Mouse (Mus musculus) limb, embryonic 14.5 days (tissue): ENCODE measurements around the gene Rnps1. TPM values are rescaled to one million over a fixed set of nuclear protein-coding genes. Genes with fewer than 3 reads are reported as not detected.

ENCODE experiments used
- ATAC-seq: fragments of 200-750 bp; cut with Nextera tagmentation; 2 replicates; pipeline ENCODE4 v1.8.0; 2017; ENCODE audit warnings: low read depth, moderate number of reproducible peaks, moderate TSS enrichment; ENCODE audit not compliant: low FRiP score
- DNase-seq: peaks from one replicate; pipeline ENCODE4 v3.0.0-alpha.2; 2015; ENCODE audit warnings: low spot score
- H3K27ac ChIP-seq: fragments of 300-500 bp; sonication (generic); replicated peaks from 2 replicates; pipeline ENCODE4 v1.5.1; 2014; ENCODE audit warnings: low read depth, mild to moderate bottlenecking, low read length, moderate library complexity, mixed read lengths
- H3K27me3 ChIP-seq: fragments of 300-500 bp; sonication (generic); 2 replicates; pipeline ENCODE4 v1.6.1; 2014; ENCODE audit warnings: low read length, mixed read lengths; ENCODE audit not compliant: control insufficient read depth, insufficient read depth
- H3K36me3 ChIP-seq: fragments of 300-500 bp; sonication (generic); 2 replicates; pipeline ENCODE4 v1.6.1; 2014; ENCODE audit warnings: mild to moderate bottlenecking, low read length, moderate library complexity, mixed read lengths; ENCODE audit not compliant: control insufficient read depth, insufficient read depth
- H3K4me1 ChIP-seq: fragments of 300-500 bp; sonication (generic); 2 replicates; pipeline ENCODE4 v1.6.1; 2014; ENCODE audit warnings: antibody characterized with exemption, low read length, mixed read lengths; ENCODE audit not compliant: control insufficient read depth, insufficient read depth
- H3K4me2 ChIP-seq: fragments of 300-500 bp; sonication (generic); replicated peaks from 2 replicates; pipeline ENCODE4 v1.6.1; 2014; ENCODE audit warnings: low read depth, mild to moderate bottlenecking, low read length, moderate library complexity; ENCODE audit not compliant: severe bottlenecking
- H3K4me3 ChIP-seq: fragments of 300-500 bp; sonication (generic); replicated peaks from 2 replicates; pipeline ENCODE4 v1.5.1; 2014; ENCODE audit warnings: low read length
- H3K9ac ChIP-seq: fragments of 300-500 bp; sonication (generic); 2 replicates; pipeline ENCODE4 v1.6.1; 2014; ENCODE audit warnings: mild to moderate bottlenecking, low read depth, low read length, moderate library complexity; ENCODE audit not compliant: severe bottlenecking
- H3K9me3 ChIP-seq: fragments of 300-500 bp; sonication (generic); 2 replicates; pipeline ENCODE4 v1.6.1; 2016; ENCODE audit warnings: low read length; ENCODE audit not compliant: control insufficient read depth
- POLR2A ChIP-seq: fragments of 200-500 bp; IDR thresholded peaks from 2 replicates; pipeline ENCODE4 v1.8.0; 2012; ENCODE audit warnings: inconsistent platforms, mild to moderate bottlenecking, moderate library complexity, borderline replicate concordance; ENCODE audit not compliant: insufficient read depth, insufficient read length; ENCODE audit errors: extremely low read depth
- WGBS: fragments of 180-500 bp; shearing (Covaris S2); extraction: QIAGEN DNeasy Blood & Tissue Kit; methylation state at CpG from one replicate; pipeline ENCODE4 v1.1.7; 2014; 5-methylcytosine and 5-hydroxymethylcytosine counted together
- polyA plus RNA-seq, 2 experiments: library from polyadenylated mRNA; depleted of rRNA in 1 of 2; stranded (reverse) in 1 of 2; unstranded in 1 of 2; fragments of >200 nt; fragmentation: Nextera tagmentation in 1 of 2; extraction: Ambion mirVana in 1 of 2; gene quantifications; 2 replicates each; pipeline versions ENCODE4 v1.2.1 to v1.2.3; 2012 to 2014

Gene Rnps1
- polyA plus RNA-seq (2012; rRNA removed) (333 and 363 TPM in 2 replicates), polyA plus RNA-seq (2014; fragmentation: Nextera tagmentation; extraction: Ambion mirVana) (236 and 254 TPM in 2 replicates)

DNA sequence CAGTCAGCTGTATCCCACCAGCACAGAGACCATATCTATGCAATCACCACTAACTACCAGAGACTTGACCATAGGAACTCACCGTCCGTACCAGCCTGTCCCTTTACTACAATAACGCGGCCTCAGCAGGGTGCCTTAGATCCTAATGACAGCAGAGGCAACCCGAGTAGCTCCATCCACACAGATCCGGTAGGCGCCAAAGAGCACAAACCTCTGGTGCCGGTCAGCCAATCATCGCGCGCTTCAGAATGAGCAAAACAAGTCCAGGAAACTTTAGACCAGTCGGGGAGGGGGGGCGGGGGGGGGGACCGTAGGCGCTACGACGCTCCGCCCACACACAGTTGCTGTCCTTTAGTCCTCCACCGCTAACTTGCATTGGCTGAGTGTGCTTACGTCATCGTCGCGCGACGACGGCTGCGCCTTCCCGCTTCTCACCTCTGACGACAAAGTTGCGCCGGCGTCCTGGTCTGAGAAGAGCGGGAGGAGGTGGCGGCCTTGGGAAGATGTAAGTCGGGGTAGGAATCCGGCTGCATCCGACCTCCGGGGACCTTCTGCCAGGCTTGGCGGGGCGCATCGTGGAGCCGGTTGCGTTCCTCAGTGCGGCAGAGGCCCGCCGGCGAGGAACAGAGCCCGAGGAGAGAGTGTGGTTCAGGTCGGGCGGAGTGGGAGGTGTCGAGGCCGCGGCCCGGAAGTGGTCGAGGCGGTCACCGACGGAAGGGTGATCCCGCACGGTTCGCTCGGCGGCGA, at the start of gene Rnps1:
TSS of gene Rnps1 (plus strand) at position 336 of the 747 bp plus-strand sequence.
- no peaks in the 10 kb centered on the region for H3K9me3 ChIP-seq
- peaks cover 11% of the 10 kb centered on the region for H3K4me1 ChIP-seq
- H3K27ac ChIP-seq = peak within 1 kb of the TSS; percentile 90
- H3K27me3 ChIP-seq = no peaks in the 10 kb centered on the region
- H3K9ac ChIP-seq = peak within 1 kb of the TSS; percentile 93
- DNase-seq = peak; percentile 100
- peak; percentile 96 for ATAC-seq
- peak; percentile 84; the same call in 1 of the 2 replicates for TF ChIP-seq POLR2A
- H3K36me3 ChIP-seq = peaks cover 51% of the 10 kb centered on the region
- H3K4me2 ChIP-seq = peak within 1 kb of the TSS; percentile 86
- WGBS = under 1% methylated on average over 63 of the region's 64 CpGs
- peak within 1 kb of the TSS; percentile 93 for H3K4me3 ChIP-seq

DNA sequence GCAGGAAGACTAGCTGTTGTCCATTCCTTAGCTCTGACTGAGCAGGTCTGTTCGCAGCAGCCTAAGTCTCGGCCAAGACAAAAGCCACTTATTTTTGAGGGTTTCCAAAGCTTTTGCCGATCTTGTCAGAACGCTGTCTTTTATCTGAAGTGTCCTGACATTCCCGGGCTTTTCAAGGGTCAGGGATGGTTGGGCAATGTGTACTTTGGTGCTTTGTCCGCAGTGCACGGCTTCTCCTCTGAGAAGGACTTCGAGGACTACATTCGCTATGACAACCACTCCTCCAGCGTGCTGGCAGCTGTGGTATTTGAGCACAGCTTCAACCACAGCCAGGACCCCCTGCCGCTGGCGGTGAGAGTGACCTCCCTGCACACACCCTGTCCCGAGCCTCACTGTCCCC, 48.5 kb upstream of the Rnps1 start:
- no peak for TF ChIP-seq POLR2A
- Histone ChIP-seq H3K27me3 (no peaks in the 10 kb centered on the region), H3K9ac (no peak overlapping the region), H3K4me3 (no peak overlapping the region), H3K36me3 (no peaks in the 10 kb centered on the region), H3K4me1 (no peaks in the 10 kb centered on the region), H3K9me3 (no peaks in the 10 kb centered on the region), H3K4me2 (no peak overlapping the region), H3K27ac (no peak overlapping the region)
- 75% methylated on average over 13 of the region's 13 CpGs for WGBS
- DNase-seq (no peak), ATAC-seq (no peak)

- no peak for DNase-seq
Measured at GRCm38 (mm10) chr17:24375094-24375712, 39.2 kb upstream of the Rnps1 start.

GRCm38 (mm10) chr17:24375886-24376285, 38.5 kb upstream of the Rnps1 start:
- no peaks in the 10 kb centered on the region for H3K4me1 ChIP-seq
- WGBS = 92% methylated on average over 6 of the region's 6 CpGs
- no peak for ATAC-seq

More at GRCm38 (mm10) chr17:24375094-24375712, 39.2 kb upstream of the Rnps1 start:
- 81% methylated on average over 4 of the region's 5 CpGs for WGBS
- H3K9ac ChIP-seq = no peak overlapping the region
- TF ChIP-seq POLR2A = no peak
- ATAC-seq = no peak
- no peak overlapping the region for H3K4me2 ChIP-seq
- H3K27ac ChIP-seq = no peak overlapping the region
- no peak overlapping the region for H3K4me3 ChIP-seq
- no peaks in the 10 kb centered on the region for H3K27me3 ChIP-seq
- peaks cover 4% of the 10 kb centered on the region for H3K36me3 ChIP-seq
- H3K9me3 ChIP-seq = no peaks in the 10 kb centered on the region
- no peaks in the 10 kb centered on the region for H3K4me1 ChIP-seq

GRCm38 (mm10) chr17:24378496-24378895, 35.9 kb upstream of the Rnps1 start:
- no peaks in the 10 kb centered on the region for H3K4me1 ChIP-seq
- DNase-seq (no peak), ATAC-seq (no peak)
- no peak overlapping the region for H3K27ac ChIP-seq
- H3K27me3 ChIP-seq = no peaks in the 10 kb centered on the region
- H3K9ac ChIP-seq = no peak overlapping the region
- no peaks in the 10 kb centered on the region for H3K9me3 ChIP-seq
- no peak for TF ChIP-seq POLR2A
- 95% methylated on average over 2 of the region's 2 CpGs for WGBS
- no peak overlapping the region for H3K4me3 ChIP-seq
- no peak overlapping the region for H3K4me2 ChIP-seq
- H3K36me3 ChIP-seq = peaks cover 10% of the 10 kb centered on the region

More at GRCm38 (mm10) chr17:24375886-24376285, 38.5 kb upstream of the Rnps1 start:
- H3K27me3 ChIP-seq = no peaks in the 10 kb centered on the region
- no peak overlapping the region for H3K27ac ChIP-seq
- no peaks in the 10 kb centered on the region for H3K9me3 ChIP-seq
- H3K9ac ChIP-seq = no peak overlapping the region
- H3K4me2 ChIP-seq = no peak overlapping the region
- H3K36me3 ChIP-seq = peaks cover 4% of the 10 kb centered on the region
- TF ChIP-seq POLR2A = no peak
- H3K4me3 ChIP-seq = no peak overlapping the region
- DNase-seq = no peak
